Mouse (Mus musculus) heart, embryonic 13.5 days (tissue): ENCODE measurements at regions not wholly inside any gene's neighbourhood (a gene's known extent, or its start where the extent isn't known, plus 50 kb on each side); places are given as distances from the start of the nearest gene placed in this dataset.

Experiments used
- ATAC-seq: fragments of 200-750 bp; cut with Nextera tagmentation; 2 replicates; pipeline ENCODE4 v1.8.0; 2017; ENCODE audit warnings: moderate TSS enrichment; ENCODE audit not compliant: insufficient number of reproducible peaks, low FRiP score, low TSS enrichment; ENCODE audit errors: extremely low read depth
- H3K27ac ChIP-seq: fragments of 300-500 bp; sonication (generic); replicated peaks from 2 replicates; pipeline ENCODE4 v1.5.1; 2015; ENCODE audit warnings: moderate library complexity, mild to moderate bottlenecking, inconsistent platforms
- H3K27me3 ChIP-seq: fragments of 300-500 bp; sonication (generic); replicated peaks from 2 replicates; pipeline ENCODE4 v1.6.1; 2015; ENCODE audit warnings: mild to moderate bottlenecking, inconsistent platforms
- H3K36me3 ChIP-seq: fragments of 300-500 bp; sonication (generic); 2 replicates; pipeline ENCODE4 v1.6.1; 2015; ENCODE audit warnings: mild to moderate bottlenecking, inconsistent platforms
- H3K4me1 ChIP-seq: fragments of 300-500 bp; sonication (generic); 2 replicates; pipeline ENCODE4 v1.6.1; 2015; ENCODE audit warnings: inconsistent platforms
- H3K4me2 ChIP-seq: fragments of 300-500 bp; sonication (generic); 2 replicates; pipeline ENCODE4 v1.6.1; 2015; ENCODE audit warnings: inconsistent platforms, mild to moderate bottlenecking, moderate library complexity
- H3K4me3 ChIP-seq: fragments of 300-500 bp; sonication (generic); 2 replicates; pipeline ENCODE4 v1.5.1; 2015; ENCODE audit warnings: moderate library complexity, mild to moderate bottlenecking, inconsistent platforms
- H3K9ac ChIP-seq: fragments of 300-500 bp; sonication (generic); 2 replicates; pipeline ENCODE4 v1.6.1; 2015; ENCODE audit warnings: inconsistent platforms, mild to moderate bottlenecking, moderate library complexity
- H3K9me3 ChIP-seq: fragments of 300-500 bp; sonication (generic); 2 replicates; pipeline ENCODE4 v1.6.1; 2016; ENCODE audit warnings: inconsistent platforms
- WGBS: fragments of 180-500 bp; shearing (Covaris S2); methylation state at CpG from one replicate; pipeline ENCODE4 v1.1.7; 2015; ENCODE audit warnings: mixed read lengths; 5-methylcytosine and 5-hydroxymethylcytosine counted together

DNA sequence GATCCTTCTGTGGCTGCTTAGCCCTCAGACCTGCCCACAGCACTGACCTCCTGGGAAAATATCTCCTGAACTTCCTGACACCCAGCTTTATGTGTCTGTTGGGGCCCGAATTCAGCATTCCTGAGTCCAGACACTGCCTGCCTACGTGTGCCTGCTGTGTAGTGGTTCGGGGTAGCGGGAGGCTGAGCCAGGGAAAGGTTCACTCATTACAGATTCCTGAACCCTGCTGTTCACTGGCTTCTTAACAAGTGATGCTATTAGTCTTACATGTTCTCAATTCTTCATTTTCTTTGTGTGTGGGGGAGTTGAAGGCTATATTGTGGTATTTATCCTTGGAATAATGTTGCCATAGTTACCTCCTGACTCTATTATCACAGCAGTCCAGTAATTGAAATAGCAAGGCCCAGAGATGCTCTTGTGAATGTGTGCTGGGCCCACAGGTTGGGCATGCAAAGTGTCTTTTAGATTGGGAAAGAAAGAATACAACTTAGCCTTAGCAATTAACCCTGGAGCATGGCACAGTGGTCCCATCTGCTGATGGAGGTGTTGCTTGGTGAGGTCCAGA is 216.7 kb upstream of the Rbfox1 start:
- Histone ChIP-seq H3K4me1 (no peaks in the 10 kb centered on the region), H3K36me3 (no peaks in the 10 kb centered on the region), H3K4me2 (no peak overlapping the region), H3K9me3 (no peaks in the 10 kb centered on the region), H3K4me3 (no peak overlapping the region), H3K9ac (no peak overlapping the region), H3K27ac (no peak overlapping the region), H3K27me3 (no peaks in the 10 kb centered on the region)
- no peak for ATAC-seq
- 76% methylated on average over 4 of the region's 4 CpGs for WGBS

DNA sequence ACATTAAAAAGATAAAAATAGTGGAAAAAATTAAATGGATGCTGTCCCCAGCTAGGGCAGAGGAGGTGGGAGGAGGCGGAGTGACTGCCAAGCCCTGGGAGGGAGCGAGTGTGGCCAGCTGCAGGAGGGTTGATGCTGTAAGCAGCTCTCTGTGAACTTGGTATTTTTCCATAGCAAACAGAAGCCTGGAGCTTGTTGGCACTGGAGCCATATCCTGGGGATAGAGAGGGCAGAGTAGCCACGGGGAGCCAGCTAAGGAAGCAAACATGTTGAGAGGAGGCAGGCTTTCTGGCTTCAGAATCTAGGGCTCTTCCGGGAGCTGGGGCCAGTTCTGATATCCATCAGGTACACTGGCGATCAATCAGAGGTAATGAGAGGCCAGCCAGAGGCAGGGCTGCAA is 223.2 kb upstream of the Rbfox1 start:
- ATAC-seq, result no peak

DNA sequence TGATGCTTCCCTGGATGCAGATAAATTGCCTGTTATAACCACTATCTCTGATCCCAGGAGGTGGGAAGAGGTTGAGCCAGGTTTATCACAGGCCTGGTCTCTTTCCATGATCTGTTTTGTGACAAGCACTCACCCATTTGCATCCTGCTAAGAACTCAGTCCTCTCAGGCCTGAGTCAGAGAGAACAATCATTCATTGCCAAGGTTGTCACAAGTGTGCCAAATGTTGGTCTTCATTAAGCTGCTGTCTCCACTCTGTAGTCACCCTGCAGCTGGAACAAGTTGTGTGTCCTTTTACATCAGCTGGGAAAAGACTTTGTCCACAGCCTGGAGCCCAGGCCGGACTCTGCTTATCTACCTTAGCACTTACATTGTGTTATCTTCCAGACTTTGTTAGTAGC is 233.6 kb upstream of the Rbfox1 start:
- H3K9ac ChIP-seq, result no peak overlapping the region
- no peak overlapping the region for H3K4me3 ChIP-seq
- no peaks in the 10 kb centered on the region for H3K36me3 ChIP-seq
- no peak overlapping the region for H3K27ac ChIP-seq
- WGBS, result 26% methylated on average over 1 of the region's 1 CpGs
- H3K4me2 ChIP-seq, result no peak overlapping the region
- no peaks in the 10 kb centered on the region for H3K9me3 ChIP-seq
- ATAC-seq, result no peak
- H3K27me3 ChIP-seq, result no peaks in the 10 kb centered on the region
- H3K4me1 ChIP-seq, result no peaks in the 10 kb centered on the region

More for the DNA sequence above, 223.2 kb upstream of the Rbfox1 start:
- Histone ChIP-seq H3K4me2 (no peak overlapping the region), H3K9me3 (no peaks in the 10 kb centered on the region), H3K27ac (no peak overlapping the region), H3K4me1 (no peaks in the 10 kb centered on the region), H3K9ac (no peak overlapping the region), H3K4me3 (no peak overlapping the region), H3K27me3 (no peaks in the 10 kb centered on the region), H3K36me3 (no peaks in the 10 kb centered on the region)
- 47% methylated on average over 5 of the region's 5 CpGs for WGBS

DNA sequence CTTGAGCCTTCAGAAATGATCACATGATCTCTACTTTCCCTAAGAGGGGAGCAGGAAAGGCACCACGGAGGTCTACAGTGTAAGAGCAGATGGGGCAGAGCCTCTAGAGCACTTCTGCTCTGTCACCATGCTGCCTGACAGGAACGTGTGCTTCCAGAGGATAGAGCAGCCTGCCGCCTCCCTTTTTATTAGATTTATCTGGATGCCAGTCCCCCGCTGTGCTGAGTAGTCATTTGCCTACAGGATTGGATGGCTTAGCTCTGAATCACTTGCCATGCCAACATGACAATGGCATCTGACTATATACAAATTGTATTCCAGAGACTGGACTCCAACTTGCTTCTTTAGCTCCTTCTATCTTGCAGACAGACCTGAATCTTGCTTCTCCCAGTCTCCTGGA is 234.2 kb upstream of the Rbfox1 start:
- Histone ChIP-seq H3K4me2 (no peak overlapping the region), H3K27ac (no peak overlapping the region), H3K4me3 (no peak overlapping the region), H3K9me3 (no peaks in the 10 kb centered on the region), H3K27me3 (no peaks in the 10 kb centered on the region), H3K9ac (no peak overlapping the region), H3K4me1 (no peaks in the 10 kb centered on the region), H3K36me3 (no peaks in the 10 kb centered on the region)
- ATAC-seq, result no peak
- WGBS, result 42% methylated on average over 4 of the region's 4 CpGs

DNA sequence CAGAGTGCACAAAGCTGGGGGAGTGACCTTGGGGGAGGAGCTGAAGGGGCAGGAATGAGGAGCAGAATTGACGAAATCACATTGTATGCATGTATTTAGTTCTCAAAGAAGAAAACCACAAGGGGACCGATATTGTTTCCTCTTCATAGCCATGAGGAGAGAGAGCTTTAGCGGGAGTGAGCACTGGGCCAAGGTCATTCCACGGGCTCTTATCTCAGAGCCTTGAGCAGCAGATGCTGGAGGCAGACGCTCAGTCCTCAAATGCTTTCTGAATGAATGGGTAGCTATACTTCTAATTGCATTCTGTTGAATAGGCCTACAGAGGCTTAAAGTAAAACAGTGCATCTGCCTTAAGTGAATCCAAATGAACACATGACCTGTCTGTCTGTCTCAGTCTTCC is 245.2 kb upstream of the Rbfox1 start:
- Histone ChIP-seq H3K4me1 (no peaks in the 10 kb centered on the region), H3K27ac (no peak overlapping the region), H3K4me2 (no peak overlapping the region), H3K27me3 (no peaks in the 10 kb centered on the region), H3K9me3 (no peaks in the 10 kb centered on the region), H3K4me3 (no peak overlapping the region), H3K9ac (no peak overlapping the region), H3K36me3 (no peaks in the 10 kb centered on the region)
- no peak for ATAC-seq
- 54% methylated on average over 5 of the region's 5 CpGs for WGBS

DNA sequence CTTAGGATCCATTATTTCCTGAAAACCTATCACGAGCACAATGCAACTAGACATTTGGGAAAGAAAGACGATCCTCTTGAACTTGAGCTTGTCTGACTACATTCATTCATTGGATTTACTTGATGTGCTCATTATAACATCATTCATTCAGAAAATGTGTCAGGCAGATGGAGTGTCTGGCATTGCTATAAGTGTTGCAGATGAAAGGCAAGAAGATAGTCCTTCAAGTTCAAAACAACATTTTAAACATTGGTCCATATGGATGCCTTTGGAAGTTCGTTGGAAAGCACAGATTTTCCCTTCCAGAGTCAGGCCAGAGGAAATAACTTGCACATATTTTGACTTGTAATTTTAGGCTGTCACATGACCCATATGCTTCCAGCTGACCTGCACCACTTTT is 255.2 kb upstream of the Rbfox1 start:
- Histone ChIP-seq H3K4me3 (no peak overlapping the region), H3K27ac (no peak overlapping the region), H3K9me3 (no peaks in the 10 kb centered on the region), H3K4me2 (no peak overlapping the region), H3K4me1 (no peaks in the 10 kb centered on the region), H3K36me3 (no peaks in the 10 kb centered on the region), H3K27me3 (no peaks in the 10 kb centered on the region), H3K9ac (no peak overlapping the region)
- ATAC-seq, result no peak
- 76% methylated on average over 3 of the region's 3 CpGs for WGBS

DNA sequence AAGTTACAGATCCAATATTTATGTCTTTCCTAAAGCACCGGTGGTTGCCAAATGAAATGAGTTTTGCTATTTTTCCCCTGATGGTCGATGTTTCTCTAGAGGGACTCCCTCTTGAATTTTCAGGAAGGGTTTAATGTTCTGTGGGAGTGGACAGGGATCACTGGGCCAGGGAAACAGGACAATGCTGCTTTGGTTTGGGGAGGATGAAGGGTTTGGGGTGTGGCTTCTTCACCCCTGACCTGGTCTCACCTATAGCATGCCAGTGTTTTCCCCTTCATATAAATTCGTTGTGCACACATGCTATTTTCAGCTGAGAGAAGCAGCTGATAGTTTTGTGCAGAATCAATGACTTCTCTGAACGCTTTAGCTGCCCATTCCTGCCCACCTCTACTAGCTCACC is 257.2 kb upstream of the Rbfox1 start:
- Histone ChIP-seq H3K36me3 (no peaks in the 10 kb centered on the region), H3K27me3 (no peaks in the 10 kb centered on the region), H3K4me1 (no peaks in the 10 kb centered on the region), H3K27ac (no peak overlapping the region), H3K9ac (no peak overlapping the region), H3K9me3 (no peaks in the 10 kb centered on the region), H3K4me3 (no peak overlapping the region), H3K4me2 (no peak overlapping the region)
- 59% methylated on average over 4 of the region's 4 CpGs for WGBS
- ATAC-seq, result no peak

DNA sequence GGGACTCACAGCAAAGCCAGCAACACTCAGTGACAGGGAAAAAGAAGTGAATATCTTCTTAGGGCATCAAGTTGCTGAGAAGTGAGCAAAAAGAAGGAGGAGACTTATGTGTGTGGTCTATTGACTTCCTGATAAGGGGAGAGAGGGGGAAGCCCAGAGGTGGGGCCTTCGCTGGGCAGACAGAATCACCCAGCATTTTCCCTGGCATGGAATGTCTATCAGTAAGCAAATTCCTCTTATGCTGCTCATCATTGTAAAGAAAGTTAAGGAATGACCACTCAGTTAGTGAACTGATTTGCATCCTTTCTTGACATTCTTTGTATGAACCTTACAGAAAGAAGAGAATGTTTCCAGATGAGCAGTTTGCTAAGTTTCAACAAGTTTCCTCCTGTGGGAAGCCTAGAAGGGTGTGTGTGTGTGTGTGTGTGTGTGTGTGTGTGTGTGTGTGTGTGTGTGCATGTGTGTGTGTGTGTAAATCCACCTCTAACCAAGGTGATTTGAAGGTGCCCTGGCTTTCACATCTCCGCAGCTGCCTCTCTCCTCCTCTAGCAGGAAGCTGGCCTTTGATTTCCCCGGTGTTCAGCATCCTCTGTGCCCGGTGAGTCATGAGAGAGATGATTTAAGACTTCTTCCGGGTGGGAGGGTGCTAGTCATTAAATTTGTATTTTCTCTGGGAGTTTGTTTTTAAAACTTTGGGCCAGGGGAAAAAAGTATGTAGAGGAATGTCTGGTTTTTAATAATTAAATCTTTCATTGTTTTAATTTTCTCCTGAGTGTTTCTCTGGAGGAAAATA is 257.8 kb upstream of the Rbfox1 start:
- no peak overlapping the region for H3K27ac ChIP-seq
- WGBS, result 41% methylated on average over 5 of the region's 5 CpGs
- no peaks in the 10 kb centered on the region for H3K27me3 ChIP-seq
- H3K9me3 ChIP-seq, result no peaks in the 10 kb centered on the region
- no peak for ATAC-seq
- no peak overlapping the region for H3K4me2 ChIP-seq
- no peaks in the 10 kb centered on the region for H3K36me3 ChIP-seq
- H3K4me1 ChIP-seq, result no peaks in the 10 kb centered on the region
- H3K9ac ChIP-seq, result no peak overlapping the region
- no peak overlapping the region for H3K4me3 ChIP-seq

DNA sequence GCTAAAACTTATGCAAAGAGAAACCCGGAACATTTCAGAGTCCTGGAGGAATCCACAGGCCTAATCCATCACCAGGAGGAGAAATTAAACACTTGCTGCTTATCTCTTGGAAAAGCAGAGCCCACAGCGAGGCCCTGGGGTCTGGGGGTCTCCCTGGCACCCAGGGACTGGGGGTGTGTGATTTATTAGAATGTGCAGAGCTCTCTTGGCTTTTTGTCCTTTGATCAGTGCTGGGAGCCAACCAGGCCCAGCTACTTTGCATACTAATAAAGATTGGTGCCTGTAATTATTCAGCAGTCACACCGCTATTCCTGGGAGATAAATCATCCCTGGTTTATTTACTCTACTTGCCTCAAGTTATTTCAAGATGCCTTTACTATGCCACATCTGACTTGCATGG is 260.0 kb upstream of the Rbfox1 start:
- Histone ChIP-seq H3K36me3 (no peaks in the 10 kb centered on the region), H3K27me3 (no peaks in the 10 kb centered on the region), H3K27ac (no peak overlapping the region), H3K9ac (no peak overlapping the region), H3K4me1 (no peaks in the 10 kb centered on the region), H3K4me3 (no peak overlapping the region), H3K4me2 (no peak overlapping the region), H3K9me3 (no peaks in the 10 kb centered on the region)
- no peak for ATAC-seq
- 40% methylated on average over 3 of the region's 3 CpGs for WGBS

DNA sequence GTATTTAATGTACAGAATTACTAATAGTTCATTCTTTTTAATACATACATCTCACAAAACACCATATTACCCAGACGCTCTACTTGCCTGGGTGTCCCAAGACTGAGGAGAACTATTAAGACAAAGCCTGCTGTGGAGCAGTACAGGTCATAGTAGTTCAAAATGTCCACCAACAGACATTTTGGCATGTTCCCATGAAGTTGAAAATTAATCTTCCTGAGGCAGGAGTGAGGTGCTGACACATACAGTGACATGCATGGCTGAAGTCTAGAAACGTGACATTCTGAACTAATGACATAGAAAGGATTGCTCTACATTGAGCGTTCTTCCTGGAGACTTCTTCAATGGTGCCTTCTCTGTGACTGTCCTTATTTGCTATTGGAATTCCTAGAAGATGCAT is 264.6 kb upstream of the Rbfox1 start:
- no peak overlapping the region for H3K27ac ChIP-seq
- no peak overlapping the region for H3K4me3 ChIP-seq
- H3K9me3 ChIP-seq, result no peaks in the 10 kb centered on the region
- no peak overlapping the region for H3K9ac ChIP-seq
- H3K36me3 ChIP-seq, result no peaks in the 10 kb centered on the region
- 76% methylated on average over 3 of the region's 3 CpGs for WGBS
- H3K27me3 ChIP-seq, result no peaks in the 10 kb centered on the region
- H3K4me2 ChIP-seq, result no peak overlapping the region
- H3K4me1 ChIP-seq, result no peaks in the 10 kb centered on the region
- ATAC-seq, result no peak

DNA sequence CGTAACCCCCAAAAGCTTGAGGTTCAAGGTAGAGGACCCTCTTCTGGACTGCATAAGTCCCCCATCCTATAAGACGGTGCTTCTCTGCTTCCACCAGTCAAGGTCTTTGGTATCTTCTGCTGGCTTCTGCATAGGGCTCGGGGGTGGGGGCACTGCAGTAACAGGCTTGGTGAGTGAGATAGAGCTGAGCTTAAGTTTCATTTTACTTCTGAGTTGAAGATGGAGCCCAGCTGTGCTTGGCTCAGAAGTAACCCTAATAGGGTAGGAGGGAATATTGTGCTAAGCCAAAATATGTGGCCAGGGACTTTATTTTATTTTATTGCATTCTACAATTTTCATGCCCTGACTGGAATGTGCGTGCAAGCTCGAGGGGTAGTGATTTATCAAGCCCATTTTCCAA is 268.8 kb upstream of the Rbfox1 start:
- Histone ChIP-seq H3K4me1 (no peaks in the 10 kb centered on the region), H3K27me3 (no peaks in the 10 kb centered on the region), H3K4me2 (no peak overlapping the region), H3K9me3 (no peaks in the 10 kb centered on the region), H3K27ac (no peak overlapping the region), H3K36me3 (no peaks in the 10 kb centered on the region), H3K4me3 (no peak overlapping the region), H3K9ac (no peak overlapping the region)
- 55% methylated on average over 5 of the region's 5 CpGs for WGBS
- ATAC-seq, result no peak

DNA sequence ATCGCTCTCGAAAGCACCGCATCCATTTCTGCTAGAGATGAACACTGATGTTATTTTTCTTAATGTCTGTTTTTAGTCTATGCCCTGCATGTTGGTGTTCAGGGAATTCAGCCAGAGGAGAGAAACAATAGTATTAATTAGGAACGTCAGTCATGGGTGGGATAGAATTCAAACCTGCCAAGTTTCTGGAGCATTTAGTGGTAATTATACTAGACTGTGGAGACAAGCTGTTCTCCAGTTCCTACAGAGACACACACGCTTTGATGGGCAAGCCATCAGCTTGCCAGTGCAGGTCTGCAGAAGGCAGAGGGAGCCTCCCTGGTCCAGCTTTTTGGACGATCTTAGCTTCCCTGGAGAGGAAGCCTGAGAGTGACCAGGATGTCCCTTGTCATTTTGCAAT is 289.8 kb upstream of the Rbfox1 start:
- H3K4me2 ChIP-seq, result no peak overlapping the region
- ATAC-seq, result no peak
- no peaks in the 10 kb centered on the region for H3K27me3 ChIP-seq
- no peak overlapping the region for H3K27ac ChIP-seq
- 72% methylated on average over 6 of the region's 6 CpGs for WGBS
- H3K4me3 ChIP-seq, result no peak overlapping the region
- H3K9me3 ChIP-seq, result no peaks in the 10 kb centered on the region
- H3K36me3 ChIP-seq, result no peaks in the 10 kb centered on the region
- no peak overlapping the region for H3K9ac ChIP-seq
- H3K4me1 ChIP-seq, result no peaks in the 10 kb centered on the region
